Mouse (Mus musculus) small intestine, adult 2 months (tissue): ENCODE measurements around the gene Insm2.

ENCODE experiments used
- CTCF ChIP-seq: fragments of 200-500 bp; IDR thresholded peaks from 2 replicates; pipeline ENCODE4 v1.5.1; 2012; ENCODE audit warnings: low read depth, mild to moderate bottlenecking, control low read depth, inconsistent platforms, low read length, moderate library complexity, mixed read lengths; ENCODE audit not compliant: insufficient replicate concordance, insufficient read length; ENCODE audit errors: extremely low read depth
- POLR2A ChIP-seq: fragments of 200-500 bp; IDR thresholded peaks from 2 replicates; pipeline ENCODE4 v1.6.1; 2012; ENCODE audit warnings: low read depth, mild to moderate bottlenecking, control low read depth, inconsistent platforms, low read length, moderate library complexity

- TF ChIP-seq POLR2A (no peak), CTCF (no peak)
Measured at GRCm38 (mm10) chr12:55566837-55567236, 32.4 kb upstream of the Insm2 start.
